Mouse (Mus musculus) stomach, postnatal 0 days (tissue): ENCODE data around the gene Ptcra.

Experiments used
- CTCF ChIP-seq: IDR thresholded peaks from 2 replicates; pipeline ENCODE4 v1.5.1; 2016; ENCODE audit warnings: antibody characterized with exemption, low read depth, mild to moderate bottlenecking, moderate library complexity
- EP300 ChIP-seq: optimal IDR thresholded peaks from 2 replicates; pipeline ENCODE3; 2016; ENCODE audit warnings: antibody characterized with exemption

- no peak for TF ChIP-seq CTCF
- TF ChIP-seq EP300: no peak
Observed at GRCm38 (mm10) chr17:46735287-46735686, 28.2 kb downstream of the Ptcra start.
